Mouse (Mus musculus) frontal cortex, adult (tissue): ENCODE measurements around the gene Fam120a.

Source experiments
- ATAC-seq: cut with Nextera tagmentation; 2 replicates; pipeline ENCODE4 v1.9.2; 2017; ENCODE audit warnings: mild to moderate bottlenecking, moderate library complexity, mixed read lengths; ENCODE audit not compliant: low TSS enrichment

Gene Fam120a

GRCm38 (mm10) chr13:48853475-48853874 lies 114.3 kb downstream of the Fam120a start:
- no peak for ATAC-seq

GRCm38 (mm10) chr13:48852859-48853258 lies 115.0 kb downstream of the Fam120a start:
- no peak for ATAC-seq

- ATAC-seq, result no peak
Observed at GRCm38 (mm10) chr13:48851719-48852118, 116.1 kb downstream of the Fam120a start.

- no peak; the same call in 1 of the 2 replicates for ATAC-seq
Observed at GRCm38 (mm10) chr13:48850771-48851170, 117.0 kb downstream of the Fam120a start.

- no peak for ATAC-seq
Observed at GRCm38 (mm10) chr13:48850326-48850725, 117.5 kb downstream of the Fam120a start.

GRCm38 (mm10) chr13:48849155-48849554 lies 118.7 kb downstream of the Fam120a start:
- ATAC-seq, result no peak

GRCm38 (mm10) chr13:48845308-48845707 lies 122.5 kb downstream of the Fam120a start:
- no peak for ATAC-seq

GRCm38 (mm10) chr13:48843530-48843929 lies 124.3 kb downstream of the Fam120a start:
- ATAC-seq, result no peak

GRCm38 (mm10) chr13:48841905-48842592 lies 125.8 kb downstream of the Fam120a start:
- peak; percentile 15; the same call in 1 of the 2 replicates for ATAC-seq

- no peak for ATAC-seq
Observed at GRCm38 (mm10) chr13:48838284-48838683, 129.5 kb downstream of the Fam120a start.

GRCm38 (mm10) chr13:48837537-48837936 lies 130.3 kb downstream of the Fam120a start:
- no peak for ATAC-seq

GRCm38 (mm10) chr13:48830528-48831250 lies 137.1 kb downstream of the Fam120a start:
- ATAC-seq, result peak; percentile 53; the same call in 1 of the 2 replicates

GRCm38 (mm10) chr13:48829780-48830179 lies 138.0 kb downstream of the Fam120a start:
- no peak for ATAC-seq
